9 mouse cellular contexts compared by ENCODE assay signal in genomic region chr9:110673107-110673752, GRCm38 (mm10). TPM values are rescaled to one million over a fixed set of nuclear protein-coding genes. Genes with fewer than 3 reads are reported as not detected.
DNase-seq lines count a peak whose midpoint lies in the region; ATAC-seq and TF ChIP-seq lines count a peak whose summit lies in the region.
"Had no signal": no experiment of that assay in that cellular context is flagged by ENCODE, and none has a peak within 500 bp of the region (broad histone marks: within the 10 kb centered on the region; RNA-seq: fewer than 3 reads in every experiment).

No protein-coding gene starts in this region.

- intact Hi-C loops in heart, adult 2 months (cut with DNase I) = loop anchor here (2.0 kb wide), 2 partner anchors 16 to 36 kb away; partner anchors contain the start of gene Ccdc12

- H3K4me1 ChIP-seq in heart, adult 2 months (ENCODE audit: control insufficient read depth, insufficient read depth, low read length) = peaks cover 39% of the 10 kb centered on the region
- H3K4me1 ChIP-seq in heart, embryonic 12.5 days (replicated peaks) = peaks cover 99% of the 10 kb centered on the region
- H3K4me1 ChIP-seq in olfactory bulb, adult 2 months (ENCODE audit: control insufficient read depth, insufficient read depth, low read length) = peaks cover 36% of the 10 kb centered on the region

- peak; percentile 59; the same call in 1 of the 2 replicates for TF ChIP-seq POLR2A in heart, adult 2 months (IDR thresholded peaks at IDR 0.05; ENCODE audit: insufficient read depth, low read depth, low read length)
- no peak for TF ChIP-seq POLR2A in olfactory bulb, adult 2 months (IDR thresholded peaks at IDR 0.05; ENCODE audit: insufficient read depth, low read depth, low read length)

- peak overlapping the region; percentile 43 for H3K9ac ChIP-seq in heart, adult 2 months (ENCODE audit: low read depth, low read length)
- peak overlapping the region; percentile 24; the same call in 1 of the 2 replicates for H3K9ac ChIP-seq in heart, embryonic 12.5 days

- no peaks in the 10 kb centered on the region for H3K27me3 ChIP-seq in heart, adult 2 months (ENCODE audit: control insufficient read depth, insufficient read depth, low read length)
- H3K27me3 ChIP-seq in heart, embryonic 12.5 days (replicated peaks) = no peaks in the 10 kb centered on the region

- no peak for TF ChIP-seq CTCF in heart, adult 2 months (IDR thresholded peaks at IDR 0.05)
- no peak for TF ChIP-seq CTCF in olfactory bulb, adult 2 months (IDR thresholded peaks at IDR 0.05; ENCODE audit: insufficient read depth, low read depth, low read length)

- TF ChIP-seq EP300 in heart, adult 2 months (IDR thresholded peaks at IDR 0.05; ENCODE audit: insufficient read depth, low read depth, low read length) = peak; percentile 64; the same call in 1 of the 2 replicates

- H3K36me3 ChIP-seq in heart, adult 2 months (ENCODE audit: control insufficient read depth, insufficient read depth, low read length) = no peaks in the 10 kb centered on the region; the same call in 1 of the 2 replicates
- 0 out of 2 replicates have a peak, but pooled peaks cover 3% of the 10 kb centered on the region for H3K36me3 ChIP-seq in heart, embryonic 12.5 days

- no peaks in the 10 kb centered on the region for H3K9me3 ChIP-seq in heart, embryonic 12.5 days (replicated peaks)

- H3K4me3 ChIP-seq in heart, adult 2 months = peak overlapping the region; percentile 10; the same call in 1 of the 2 replicates
- no peak overlapping the region for H3K4me3 ChIP-seq in heart, embryonic 12.5 days
- H3K4me3 ChIP-seq in olfactory bulb, adult 2 months (ENCODE audit: insufficient read depth, low read depth, low read length) = no peak overlapping the region

- H3K27ac ChIP-seq in heart, adult 2 months = peak overlapping the region; percentile 77
- H3K27ac ChIP-seq in heart, embryonic 12.5 days (ENCODE audit: poor library complexity, severe bottlenecking) = peak overlapping the region; percentile 3; the same call in 1 of the 2 replicates
- peak overlapping the region; percentile 63 for H3K27ac ChIP-seq in olfactory bulb, adult 2 months (ENCODE audit: insufficient read depth, low read depth, low read length)

- no peak for ATAC-seq in heart, embryonic 12.5 days (ENCODE audit: insufficient number of reproducible peaks, low FRiP score)

- peak; percentile 56 to 61 for DNase-seq in heart, adult 2 months
- no peak for DNase-seq in heart, postnatal 4 days
- peak; percentile 45 for DNase-seq in lung, postnatal 36 days
- no peak for DNase-seq in lung, postnatal 10 days
- DNase-seq in c-Kit-positive CD71-positive TER-119-positive erythroid progenitor cells, embryonic 14.5 days (ENCODE audit: low spot score) = no peak
- DNase-seq in gastrocnemius, postnatal 4 days (ENCODE audit: low spot score in 2 of 2) = no peak
- DNase-seq: adrenal gland, postnatal 10 days had no signal

- WGBS in heart, adult 2 months = 33% methylated on average over 10 of the region's 10 CpGs
- WGBS in heart, embryonic 12.5 days = 55% methylated on average over 10 of the region's 10 CpGs
- 51% methylated on average over 10 of the region's 10 CpGs for WGBS in olfactory bulb, adult 2 months

- H3K79me2 ChIP-seq in heart, adult 2 months (replicated peaks; ENCODE audit: control insufficient read depth, insufficient read depth, low read length) = peaks cover 4% of the 10 kb centered on the region

- H3K4me2 ChIP-seq in heart, embryonic 12.5 days = no peak overlapping the region

RNA-seq across cellular contexts. Expression of gene Ccdc12, which starts 16.9 kb away (rescaled TPM):
- 10 to 100 TPM; 54.1 to 66.1 TPM for total RNA-seq in heart, adult 2 months (2021)
- polyA plus RNA-seq in heart, adult 2 months (2012; rRNA removed) = 91.3 and 94.8 TPM in 2 replicates
- total RNA-seq in heart, postnatal 4 days (2021) = 10 to 100 TPM; 79.8 to 88.6 TPM
- 120 and 123 TPM in 2 replicates for polyA plus RNA-seq in heart, embryonic 12.5 days (2016; fragmentation: Nextera tagmentation; extraction: Ambion mirVana)
- not detected in 2 replicates for polyA plus RNA-seq in olfactory bulb, adult 2 months (2012; ENCODE audit: insufficient read depth, insufficient read length, low replicate concordance, missing spikeins)
- 10 to 100 TPM; 57.0 to 57.9 TPM for total RNA-seq in gastrocnemius, postnatal 4 days (2021)

RNA-seq across cellular contexts. Expression of gene Nbeal2, which starts 19.3 kb away (rescaled TPM):
- 1 to 10 TPM; 7.6 to 8.5 TPM for total RNA-seq in heart, adult 2 months (2021)
- polyA plus RNA-seq in heart, adult 2 months (2012; rRNA removed) = 18.4 and 18.8 TPM in 2 replicates
- 1 to 10 TPM; 7.4 to 8.6 TPM for total RNA-seq in heart, postnatal 4 days (2021)
- polyA plus RNA-seq in heart, embryonic 12.5 days (2016; fragmentation: Nextera tagmentation; extraction: Ambion mirVana) = 1.9 and 2.4 TPM in 2 replicates
- not detected in 2 replicates for polyA plus RNA-seq in olfactory bulb, adult 2 months (2012; ENCODE audit: insufficient read depth, insufficient read length, low replicate concordance, missing spikeins)
- total RNA-seq in gastrocnemius, postnatal 4 days (2021) = 1 to 10 TPM; 3.1 to 3.4 TPM

RNA-seq across cellular contexts. Expression of gene Nradd, which starts 49.0 kb away (rescaled TPM):
- total RNA-seq in heart, adult 2 months (2021) = 1 to 10 TPM; 1.3 to 1.4 TPM
- 2.7 and 2.9 TPM in 2 replicates for polyA plus RNA-seq in heart, adult 2 months (2012; rRNA removed)
- total RNA-seq in heart, postnatal 4 days (2021) = 1 to 10 TPM; 4.2 to 4.6 TPM
- polyA plus RNA-seq in heart, embryonic 12.5 days (2016; fragmentation: Nextera tagmentation; extraction: Ambion mirVana) = 22.9 and 26.0 TPM in 2 replicates
- polyA plus RNA-seq in olfactory bulb, adult 2 months (2012; ENCODE audit: insufficient read depth, insufficient read length, low replicate concordance, missing spikeins) = not detected in 2 replicates
- total RNA-seq in gastrocnemius, postnatal 4 days (2021) = 1 to 10 TPM; 4.0 to 4.3 TPM

Comparison
In these comparisons a context has a peak if more than half of its experiments do, and no peak if none do; other contexts are left out.
1. DNase-seq: peak in heart, adult 2 months (2 of 2) and lung, postnatal 36 days (single experiment); none in heart, postnatal 4 days (single experiment), lung, postnatal 10 days (single experiment), c-Kit-positive CD71-positive TER-119-positive erythroid progenitor cells, embryonic 14.5 days (single experiment) and gastrocnemius, postnatal 4 days (0 of 2).
2. H3K27ac ChIP-seq: peak in every context shown above with its lines; median percentile 77 in heart, adult 2 months; 63 in olfactory bulb, adult 2 months; 3 in heart, embryonic 12.5 days.